Mouse (Mus musculus) erythroblast, embryonic 14.5 days (primary cell): ENCODE measurements at regions not wholly inside any gene's neighbourhood (a gene's known extent, or its start where the extent isn't known, plus 50 kb on each side); places are given as distances from the start of the nearest gene placed in this dataset.

Experiments
- GATA1 ChIP-seq: IDR thresholded peaks from 2 replicates; pipeline ENCODE4 v1.6.1; 2012; ENCODE audit warnings: low read length, inconsistent platforms, mixed read lengths
- TAL1 ChIP-seq: IDR thresholded peaks from 3 replicates; pipeline ENCODE4 v1.6.1; 2012; ENCODE audit warnings: low read length, inconsistent platforms, mixed read lengths

GRCm38 (mm10) chr6:140191341-140191740 is 150.1 kb upstream of the Plcz1 start:
- TF ChIP-seq GATA1 (no peak), TAL1 (no peak)
